Mouse (Mus musculus) small intestine, adult 2 months (tissue): ENCODE results near the gene Nlrc3.

ENCODE experiments used
- CTCF ChIP-seq: fragments of 200-500 bp; IDR thresholded peaks from 2 replicates; pipeline ENCODE4 v1.5.1; 2012; ENCODE audit warnings: low read depth, mild to moderate bottlenecking, control low read depth, inconsistent platforms, low read length, moderate library complexity, mixed read lengths; ENCODE audit not compliant: insufficient replicate concordance, insufficient read length; ENCODE audit errors: extremely low read depth
- POLR2A ChIP-seq: fragments of 200-500 bp; IDR thresholded peaks from 2 replicates; pipeline ENCODE4 v1.6.1; 2012; ENCODE audit warnings: low read depth, mild to moderate bottlenecking, control low read depth, inconsistent platforms, low read length, moderate library complexity

DNA sequence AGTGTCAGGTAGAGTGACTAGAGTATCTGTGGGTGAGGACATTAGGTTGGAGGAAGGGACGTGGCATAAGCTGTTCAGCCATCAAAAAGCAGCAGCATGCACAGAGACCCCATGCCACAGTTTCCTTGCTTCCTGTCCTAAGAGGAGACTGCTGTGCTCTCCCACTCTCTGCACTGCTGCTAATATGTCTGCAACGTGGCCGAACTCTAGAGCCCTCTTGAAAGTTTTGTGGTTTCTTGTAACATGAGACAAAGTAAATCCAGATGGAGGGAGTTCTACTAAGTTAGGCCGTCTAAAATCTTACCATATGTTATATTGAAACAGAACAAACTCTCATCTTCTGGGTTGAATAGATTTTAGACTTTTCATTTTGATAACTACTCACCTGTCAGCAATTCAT is 52.5 kb downstream of the Nlrc3 start:
- TF ChIP-seq CTCF = no peak
- no peak for TF ChIP-seq POLR2A
